Mouse (Mus musculus): ENCODE data around the gene Zfp574. TPM values are rescaled to one million over a fixed set of nuclear protein-coding genes. Genes with fewer than 3 reads are reported as not detected.
"Not testable (repeated sequence)": the region's sequence is repeated elsewhere in the genome, so short reads cannot be mapped to it uniquely, and the experiment has no call there.

Gene Zfp574
- polyA plus RNA-seq, 1 experiment from 2014 or later = 29.3 TPM

DNA sequence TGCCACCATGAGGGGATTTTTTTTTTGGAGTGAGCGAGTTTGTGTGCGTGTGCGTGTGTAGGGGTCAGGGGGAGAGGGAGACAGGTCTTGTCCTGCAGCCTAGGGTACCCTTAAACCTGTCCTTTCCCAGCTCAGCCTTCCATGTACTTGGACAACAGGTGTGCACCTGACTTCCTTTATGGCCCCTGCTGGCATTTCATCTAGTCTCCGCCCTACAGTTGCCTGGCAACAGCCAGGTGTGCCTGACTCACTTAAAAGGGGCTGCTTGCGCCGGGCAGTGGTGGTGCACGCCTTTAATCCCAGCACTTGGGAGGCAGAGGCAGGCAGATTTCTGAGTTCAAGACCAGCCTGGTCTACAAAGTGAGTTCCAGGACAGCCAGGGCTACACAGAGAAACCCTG, 27.8 kb upstream of the Zfp574 start:
- 94% methylated on average over 7 of the region's 7 CpGs for WGBS
- ATAC-seq (ENCODE audit: insufficient read depth, low FRiP score, low TSS enrichment); H3K9me3 ChIP-seq (ENCODE audit: control insufficient read depth, low read length); H3K4me1 ChIP-seq (ENCODE audit: control insufficient read depth, insufficient read depth, low read length); H3K4me3 ChIP-seq (ENCODE audit: low read depth, low read length); H3K27ac ChIP-seq (ENCODE audit: low read depth, low read length); H3K9ac ChIP-seq (ENCODE audit: low read length); DNase-seq (ENCODE audit: low spot score); H3K4me2 ChIP-seq (ENCODE audit: low read depth); H3K27me3 ChIP-seq (ENCODE audit: control insufficient read depth, insufficient read depth, low read length); H3K36me3 ChIP-seq (ENCODE audit: control insufficient read depth, insufficient read depth, low read length): not testable (repeated sequence)

DNA sequence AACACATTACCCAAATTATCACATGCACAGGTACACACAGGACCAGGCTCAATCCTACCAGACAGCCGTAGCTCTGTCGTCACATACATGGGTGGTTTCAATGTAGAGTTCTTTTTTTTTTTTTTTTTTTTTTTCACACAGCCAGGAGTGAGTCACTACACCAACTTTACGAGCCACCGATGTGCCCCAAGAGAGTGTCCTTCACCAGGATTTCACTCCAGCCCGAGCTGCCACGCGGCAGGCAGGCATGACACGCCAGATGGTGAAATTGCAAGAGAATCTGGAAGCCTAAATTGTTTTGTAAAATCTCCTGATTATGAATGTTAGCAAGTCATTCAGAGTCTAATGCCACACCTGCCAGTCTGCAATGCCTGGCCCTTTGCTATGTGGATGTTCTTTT, 25.0 kb upstream of the Zfp574 start:
- Histone ChIP-seq H3K4me3 (ENCODE audit: low read depth, low read length) (no peak overlapping the region), H3K27me3 (ENCODE audit: control insufficient read depth, insufficient read depth, low read length) (no peaks in the 10 kb centered on the region), H3K9me3 (ENCODE audit: control insufficient read depth, low read length) (no peaks in the 10 kb centered on the region), H3K27ac (ENCODE audit: low read depth, low read length) (no peak overlapping the region), H3K36me3 (ENCODE audit: control insufficient read depth, insufficient read depth, low read length) (peaks cover 6% of the 10 kb centered on the region; the same call in 1 of the 2 replicates), H3K4me2 (ENCODE audit: low read depth) (no peak overlapping the region), H3K9ac (ENCODE audit: low read length) (no peak overlapping the region), H3K4me1 (ENCODE audit: control insufficient read depth, insufficient read depth, low read length) (no peaks in the 10 kb centered on the region)
- no peak for ATAC-seq (ENCODE audit: insufficient read depth, low FRiP score, low TSS enrichment)
- DNase-seq (ENCODE audit: low spot score) = no peak
- WGBS = 88% methylated on average over 8 of the region's 8 CpGs

- no peak for ATAC-seq (ENCODE audit: insufficient read depth, low FRiP score, low TSS enrichment)
- Histone ChIP-seq H3K27ac (ENCODE audit: low read depth, low read length) (no peak overlapping the region), H3K9ac (ENCODE audit: low read length) (no peak overlapping the region), H3K4me3 (ENCODE audit: low read depth, low read length) (no peak overlapping the region), H3K4me1 (ENCODE audit: control insufficient read depth, insufficient read depth, low read length) (no peaks in the 10 kb centered on the region), H3K9me3 (ENCODE audit: control insufficient read depth, low read length) (no peaks in the 10 kb centered on the region), H3K27me3 (ENCODE audit: control insufficient read depth, insufficient read depth, low read length) (no peaks in the 10 kb centered on the region), H3K4me2 (ENCODE audit: low read depth) (no peak overlapping the region), H3K36me3 (ENCODE audit: control insufficient read depth, insufficient read depth, low read length) (peaks cover 6% of the 10 kb centered on the region)
- WGBS = 89% methylated on average over 16 of the region's 16 CpGs
- DNase-seq (ENCODE audit: low spot score) = no peak
These were observed 23.0 kb upstream of the Zfp574 start for GRCm38 (mm10) chr7:25049295-25049930.

GRCm38 (mm10) chr7:25052587-25052986, 19.8 kb upstream of the Zfp574 start:
- whole genome bisulfite sequencing = 91% methylated on average over 3 of the region's 3 CpGs
- Histone ChIP-seq H3K4me2 (ENCODE audit: low read depth) (no peak overlapping the region), H3K27me3 (ENCODE audit: control insufficient read depth, insufficient read depth, low read length) (no peaks in the 10 kb centered on the region), H3K4me1 (ENCODE audit: control insufficient read depth, insufficient read depth, low read length) (no peaks in the 10 kb centered on the region), H3K9me3 (ENCODE audit: control insufficient read depth, low read length) (no peaks in the 10 kb centered on the region), H3K9ac (ENCODE audit: low read length) (no peak overlapping the region), H3K36me3 (ENCODE audit: control insufficient read depth, insufficient read depth, low read length) (peaks cover 20% of the 10 kb centered on the region), H3K4me3 (ENCODE audit: low read depth, low read length) (no peak overlapping the region), H3K27ac (ENCODE audit: low read depth, low read length) (no peak overlapping the region)
- no peak for ATAC-seq (ENCODE audit: insufficient read depth, low FRiP score, low TSS enrichment)
- DNase-seq (ENCODE audit: low spot score) = no peak

- no peak overlapping the region for H3K4me3 ChIP-seq (ENCODE audit: low read depth, low read length)
- H3K9ac ChIP-seq (ENCODE audit: low read length) = no peak overlapping the region
- DNase-seq (ENCODE audit: low spot score) = no peak
- ATAC-seq (ENCODE audit: insufficient read depth, low FRiP score, low TSS enrichment) = no peak
- no peak overlapping the region for H3K4me2 ChIP-seq (ENCODE audit: low read depth)
- H3K27ac ChIP-seq (ENCODE audit: low read depth, low read length) = no peak overlapping the region
- no peaks in the 10 kb centered on the region for H3K4me1 ChIP-seq (ENCODE audit: control insufficient read depth, insufficient read depth, low read length)
- no peaks in the 10 kb centered on the region for H3K9me3 ChIP-seq (ENCODE audit: control insufficient read depth, low read length)
- WGBS = 88% methylated on average over 4 of the region's 4 CpGs
- H3K27me3 ChIP-seq (ENCODE audit: control insufficient read depth, insufficient read depth, low read length) = no peaks in the 10 kb centered on the region
- peaks cover 38% of the 10 kb centered on the region for H3K36me3 ChIP-seq (ENCODE audit: control insufficient read depth, insufficient read depth, low read length)
These were observed 15.4 kb upstream of the Zfp574 start for GRCm38 (mm10) chr7:25056951-25057350.

DNA sequence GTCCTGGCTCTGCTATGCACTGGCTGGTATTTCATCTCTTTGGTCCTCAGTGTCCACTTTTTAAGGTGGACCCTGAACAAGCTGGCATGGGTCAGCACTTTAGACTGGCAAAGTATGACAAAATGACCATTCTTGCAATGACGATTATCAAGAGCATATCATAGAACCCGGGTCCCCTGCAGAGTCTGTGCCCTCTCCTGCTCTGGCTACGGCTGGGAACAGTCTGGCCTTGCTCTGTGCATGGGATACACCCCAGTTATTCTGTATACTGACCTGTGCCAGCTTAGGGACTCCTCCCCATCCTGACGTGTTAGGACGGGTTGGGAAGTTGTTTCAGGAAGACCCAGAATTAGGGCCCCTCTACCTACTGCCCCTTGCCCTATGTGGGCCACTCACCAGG, 14.5 kb upstream of the Zfp574 start:
- H3K27me3 ChIP-seq (ENCODE audit: control insufficient read depth, insufficient read depth, low read length) = no peaks in the 10 kb centered on the region
- 86% methylated on average over 5 of the region's 5 CpGs for WGBS
- no peak overlapping the region for H3K4me3 ChIP-seq (ENCODE audit: low read depth, low read length)
- peaks cover 40% of the 10 kb centered on the region for H3K36me3 ChIP-seq (ENCODE audit: control insufficient read depth, insufficient read depth, low read length)
- H3K4me1 ChIP-seq (ENCODE audit: control insufficient read depth, insufficient read depth, low read length) = no peaks in the 10 kb centered on the region
- ATAC-seq (ENCODE audit: insufficient read depth, low FRiP score, low TSS enrichment) (no peak), DNase-seq (ENCODE audit: low spot score) (no peak)
- no peak overlapping the region for H3K27ac ChIP-seq (ENCODE audit: low read depth, low read length)
- H3K4me2 ChIP-seq (ENCODE audit: low read depth) = no peak overlapping the region
- H3K9me3 ChIP-seq (ENCODE audit: control insufficient read depth, low read length) = no peaks in the 10 kb centered on the region
- no peak overlapping the region for H3K9ac ChIP-seq (ENCODE audit: low read length)

GRCm38 (mm10) chr7:25058394-25058793, 14.0 kb upstream of the Zfp574 start:
- Histone ChIP-seq H3K4me3 (ENCODE audit: low read depth, low read length) (no peak overlapping the region), H3K4me1 (ENCODE audit: control insufficient read depth, insufficient read depth, low read length) (no peaks in the 10 kb centered on the region), H3K27ac (ENCODE audit: low read depth, low read length) (no peak overlapping the region), H3K4me2 (ENCODE audit: low read depth) (no peak overlapping the region), H3K9ac (ENCODE audit: low read length) (no peak overlapping the region), H3K36me3 (ENCODE audit: control insufficient read depth, insufficient read depth, low read length) (peaks cover 40% of the 10 kb centered on the region), H3K9me3 (ENCODE audit: control insufficient read depth, low read length) (no peaks in the 10 kb centered on the region), H3K27me3 (ENCODE audit: control insufficient read depth, insufficient read depth, low read length) (no peaks in the 10 kb centered on the region)
- DNase-seq (ENCODE audit: low spot score) (no peak), ATAC-seq (ENCODE audit: insufficient read depth, low FRiP score, low TSS enrichment) (no peak)
- WGBS = 96% methylated on average over 8 of the region's 8 CpGs

DNA sequence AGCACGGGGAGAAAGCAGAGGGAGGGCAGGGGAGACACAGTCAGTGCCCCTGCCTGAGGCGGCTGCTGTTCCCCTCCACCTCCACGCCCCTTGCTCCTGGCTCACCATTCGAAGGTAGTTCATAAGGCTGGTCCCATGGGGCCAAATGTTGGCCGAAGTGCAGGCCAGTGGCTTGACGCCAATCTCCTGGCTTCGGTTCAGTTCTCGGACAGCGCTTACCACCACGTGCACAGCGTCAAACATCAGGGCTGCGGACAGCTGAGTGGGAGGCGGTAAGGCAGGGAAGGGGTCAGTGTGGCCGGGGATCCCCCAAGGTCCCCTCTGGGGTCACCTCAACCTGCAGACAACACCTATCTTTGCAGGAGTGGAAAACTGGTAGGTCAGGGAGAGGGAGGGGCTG, 13.5 kb upstream of the Zfp574 start:
- peaks cover 38% of the 10 kb centered on the region for H3K36me3 ChIP-seq (ENCODE audit: control insufficient read depth, insufficient read depth, low read length)

DNA sequence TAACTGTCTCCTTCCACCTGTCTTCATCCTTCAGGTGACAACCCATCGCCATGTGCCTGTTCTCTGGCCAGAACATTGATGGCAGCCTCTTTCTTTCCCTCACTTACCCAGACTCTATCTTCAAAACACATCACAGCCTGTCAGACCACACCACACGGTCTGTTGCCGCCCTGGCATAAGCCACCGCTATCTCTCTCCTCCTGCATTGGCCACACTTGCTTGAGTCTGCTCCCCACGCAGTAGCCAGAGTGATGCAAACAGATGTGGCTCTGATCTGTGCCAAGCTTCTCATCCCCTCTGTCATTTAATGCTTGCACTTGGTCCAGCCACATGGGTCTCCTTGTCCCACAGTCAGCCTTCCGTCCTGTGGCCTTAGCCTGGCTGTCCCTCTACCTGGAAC, 9.0 kb upstream of the Zfp574 start:
- H3K27ac ChIP-seq (ENCODE audit: low read depth, low read length) = no peak overlapping the region
- no peak overlapping the region for H3K4me3 ChIP-seq (ENCODE audit: low read depth, low read length)
- no peaks in the 10 kb centered on the region for H3K27me3 ChIP-seq (ENCODE audit: control insufficient read depth, insufficient read depth, low read length)
- no peaks in the 10 kb centered on the region for H3K9me3 ChIP-seq (ENCODE audit: control insufficient read depth, low read length)
- DNase-seq (ENCODE audit: low spot score) (no peak), ATAC-seq (ENCODE audit: insufficient read depth, low FRiP score, low TSS enrichment) (no peak)
- peaks cover 36% of the 10 kb centered on the region for H3K36me3 ChIP-seq (ENCODE audit: control insufficient read depth, insufficient read depth, low read length)
- peaks cover 2% of the 10 kb centered on the region for H3K4me1 ChIP-seq (ENCODE audit: control insufficient read depth, insufficient read depth, low read length)
- H3K4me2 ChIP-seq (ENCODE audit: low read depth) = no peak overlapping the region
- 92% methylated on average over 6 of the region's 6 CpGs for WGBS
- H3K9ac ChIP-seq (ENCODE audit: low read length) = no peak overlapping the region

More for the DNA sequence above, 13.5 kb upstream of the Zfp574 start:
- H3K9me3 ChIP-seq (ENCODE audit: control insufficient read depth, low read length) = no peaks in the 10 kb centered on the region
- H3K27ac ChIP-seq (ENCODE audit: low read depth, low read length) = no peak overlapping the region
- H3K27me3 ChIP-seq (ENCODE audit: control insufficient read depth, insufficient read depth, low read length) = no peaks in the 10 kb centered on the region
- no peak overlapping the region for H3K4me2 ChIP-seq (ENCODE audit: low read depth)
- WGBS = 86% methylated on average over 14 of the region's 14 CpGs
- no peak overlapping the region for H3K9ac ChIP-seq (ENCODE audit: low read length)
- H3K4me1 ChIP-seq (ENCODE audit: control insufficient read depth, insufficient read depth, low read length) = no peaks in the 10 kb centered on the region
- ATAC-seq (ENCODE audit: insufficient read depth, low FRiP score, low TSS enrichment) = no peak
- no peak overlapping the region for H3K4me3 ChIP-seq (ENCODE audit: low read depth, low read length)
- DNase-seq (ENCODE audit: low spot score) = no peak

All from neural tube, embryonic 11.5 days (tissue).